Mouse (Mus musculus) lung, postnatal 0 days (tissue): ENCODE results near the gene Poc1a. TPM values are rescaled to one million over a fixed set of nuclear protein-coding genes. Genes with fewer than 3 reads are reported as not detected.

ENCODE experiments used
- ATAC-seq: fragments of 200-750 bp; cut with Nextera tagmentation; 2 replicates; pipeline ENCODE4 v1.8.0; 2017; ENCODE audit warnings: moderate library complexity
- DNase-seq: peaks from one replicate; pipeline ENCODE4 v3.0.0-alpha.2; 2016; ENCODE audit warnings: low spot score
- H3K27ac ChIP-seq: fragments of 300-500 bp; sonication (generic); 2 replicates; pipeline ENCODE4 v1.5.1; 2014; ENCODE audit warnings: antibody characterized with exemption, mild to moderate bottlenecking, low read length, mixed read lengths
- H3K27me3 ChIP-seq: fragments of 300-500 bp; sonication (generic); replicated peaks from 2 replicates; pipeline ENCODE4 v1.6.1; 2014; ENCODE audit warnings: low read length, mixed read lengths; ENCODE audit not compliant: insufficient read depth
- H3K36me3 ChIP-seq: fragments of 300-500 bp; sonication (generic); 2 replicates; pipeline ENCODE4 v1.6.1; 2014; ENCODE audit warnings: low read length, mixed read lengths; ENCODE audit not compliant: insufficient read depth
- H3K4me1 ChIP-seq: fragments of 300-500 bp; sonication (generic); 2 replicates; pipeline ENCODE4 v1.6.1; 2014; ENCODE audit warnings: antibody characterized with exemption, low read depth, low read length, mixed read lengths; ENCODE audit not compliant: insufficient read depth
- H3K4me2 ChIP-seq: fragments of 300-500 bp; sonication (generic); replicated peaks from 2 replicates; pipeline ENCODE4 v1.6.1; 2014; ENCODE audit warnings: low read depth, mild to moderate bottlenecking, low read length, moderate library complexity, mixed read lengths
- H3K4me3 ChIP-seq: fragments of 300-500 bp; sonication (generic); 2 replicates; pipeline ENCODE4 v1.5.1; 2014; ENCODE audit warnings: low read depth, low read length
- H3K9ac ChIP-seq: fragments of 300-500 bp; sonication (generic); replicated peaks from 2 replicates; pipeline ENCODE4 v1.6.1; 2014; ENCODE audit warnings: low read depth, mild to moderate bottlenecking
- H3K9me3 ChIP-seq: fragments of 300-500 bp; sonication (generic); 2 replicates; pipeline ENCODE4 v1.6.1; 2016; ENCODE audit warnings: low read length, mixed read lengths
- CTCF ChIP-seq: IDR thresholded peaks from 2 replicates; pipeline ENCODE4 v1.5.1; 2016; ENCODE audit warnings: antibody characterized with exemption, mild to moderate bottlenecking
- EP300 ChIP-seq: IDR thresholded peaks from 2 replicates; pipeline ENCODE4 v1.6.1; 2016; ENCODE audit warnings: antibody characterized with exemption, mild to moderate bottlenecking, control low read depth
- WGBS: fragments of 180-500 bp; shearing (Covaris S2); extraction: QIAGEN DNeasy Blood & Tissue Kit; methylation state at CpG from one replicate; pipeline ENCODE4 v1.1.7; 2014; 5-methylcytosine and 5-hydroxymethylcytosine counted together
- polyA plus RNA-seq: library from polyadenylated mRNA; unstranded; fragments of >200 nt; fragmentation: Nextera tagmentation; extraction: Ambion mirVana; gene quantifications from 2 replicates; pipeline ENCODE4 v1.2.1, GENCODE M21; 2015

The Poc1a gene
- polyA plus RNA-seq, 1 experiment from 2014 or later: 9.9 TPM

GRCm38 (mm10) chr9:106349075-106349474 is 68.2 kb downstream of the Poc1a start:
- Histone ChIP-seq H3K9me3 (no peaks in the 10 kb centered on the region), H3K4me2 (no peak overlapping the region), H3K27me3 (no peaks in the 10 kb centered on the region), H3K9ac (no peak overlapping the region), H3K27ac (no peak overlapping the region), H3K4me1 (peaks cover 13% of the 10 kb centered on the region), H3K36me3 (no peaks in the 10 kb centered on the region), H3K4me3 (no peak overlapping the region)
- peak; percentile 64 for ATAC-seq
- 36% methylated on average over 2 of the region's 2 CpGs for WGBS
- DNase-seq: peak; percentile 78
- TF ChIP-seq CTCF: peak; percentile 80
- TF ChIP-seq EP300: no peak

DNA sequence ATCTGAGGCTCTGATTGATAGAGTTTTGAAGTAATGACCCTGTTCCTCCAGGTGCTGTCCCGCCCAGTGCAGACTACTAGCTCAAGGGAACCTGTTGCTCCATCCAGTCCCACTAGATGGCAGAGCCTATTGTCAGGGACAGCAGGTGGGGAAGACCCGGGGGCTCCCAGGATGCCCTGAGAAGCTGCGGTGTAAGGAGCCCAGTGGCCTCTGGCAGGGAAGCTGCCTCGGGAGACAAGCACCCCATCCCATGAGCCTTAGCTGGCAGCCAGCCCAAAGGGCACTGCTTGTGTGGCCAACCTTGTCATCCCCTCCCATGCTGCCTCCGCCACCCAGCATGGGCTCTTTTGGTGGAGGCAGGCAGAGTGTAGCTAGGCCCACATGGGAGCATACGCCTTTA is 70.3 kb downstream of the Poc1a start:
- Histone ChIP-seq H3K27ac (no peak overlapping the region), H3K9ac (no peak overlapping the region), H3K4me3 (no peak overlapping the region), H3K4me1 (peaks cover 12% of the 10 kb centered on the region), H3K9me3 (no peaks in the 10 kb centered on the region), H3K4me2 (no peak overlapping the region), H3K27me3 (no peaks in the 10 kb centered on the region), H3K36me3 (no peaks in the 10 kb centered on the region)
- TF ChIP-seq CTCF: peak; percentile 56
- no peak for TF ChIP-seq EP300
- DNase-seq: no peak
- no peak for ATAC-seq
- WGBS: 58% methylated on average over 6 of the region's 6 CpGs

DNA sequence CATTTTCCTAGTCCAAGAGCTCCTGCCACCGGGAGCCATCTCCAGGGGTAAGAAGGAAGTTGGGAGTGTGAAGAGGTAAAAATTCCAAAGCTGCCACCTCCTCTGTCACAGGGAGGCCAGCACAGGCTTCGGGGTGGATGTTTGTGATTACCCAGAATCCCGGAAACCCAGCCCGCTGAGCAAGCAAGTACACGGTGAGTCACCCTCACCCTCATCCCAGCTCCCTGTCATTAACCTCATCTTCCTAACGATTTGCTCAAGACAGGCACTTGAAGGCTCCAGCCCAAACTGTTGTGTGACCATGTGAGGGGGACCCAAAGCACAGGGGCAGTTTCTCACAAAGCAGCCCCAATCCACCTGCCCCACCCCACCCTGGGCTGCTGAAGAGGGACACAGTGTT is 72.9 kb downstream of the Poc1a start:
- H3K4me3 ChIP-seq: no peak overlapping the region
- DNase-seq (peak; percentile 71), ATAC-seq (peak; percentile 77)
- H3K4me2 ChIP-seq: no peak overlapping the region
- 13% methylated on average over 6 of the region's 6 CpGs for WGBS
- H3K27ac ChIP-seq: peak overlapping the region; percentile 44
- no peaks in the 10 kb centered on the region for H3K27me3 ChIP-seq
- H3K4me1 ChIP-seq: peaks cover 12% of the 10 kb centered on the region
- no peak for TF ChIP-seq CTCF
- peak; percentile 36; the same call in 1 of the 2 replicates for TF ChIP-seq EP300
- H3K36me3 ChIP-seq: no peaks in the 10 kb centered on the region
- no peak overlapping the region for H3K9ac ChIP-seq
- no peaks in the 10 kb centered on the region for H3K9me3 ChIP-seq

DNA sequence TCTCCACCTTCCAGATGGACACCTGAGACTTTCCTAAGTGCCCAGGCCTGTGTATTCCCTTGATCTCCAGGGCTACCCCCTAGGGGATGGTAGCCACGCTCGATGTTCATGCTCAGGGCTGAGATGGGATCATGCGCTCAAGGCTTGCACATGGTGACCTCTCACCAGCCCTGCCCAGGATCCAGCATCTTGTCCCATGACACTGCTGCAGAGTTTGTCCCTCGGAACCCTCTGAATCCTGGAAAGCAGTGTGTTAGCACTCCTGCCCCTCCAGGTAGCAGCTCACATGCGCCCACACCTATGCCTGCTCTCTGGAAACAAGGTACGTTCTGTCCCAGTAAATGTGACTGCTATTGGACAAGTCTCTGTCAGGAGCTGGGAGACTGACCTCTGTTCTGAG is 73.9 kb downstream of the Poc1a start:
- Histone ChIP-seq H3K4me3 (no peak overlapping the region), H3K9ac (no peak overlapping the region), H3K4me2 (no peak overlapping the region), H3K9me3 (no peaks in the 10 kb centered on the region), H3K4me1 (peaks cover 12% of the 10 kb centered on the region), H3K36me3 (no peaks in the 10 kb centered on the region), H3K27me3 (no peaks in the 10 kb centered on the region), H3K27ac (no peak overlapping the region)
- ATAC-seq (no peak), DNase-seq (no peak)
- WGBS: 91% methylated on average over 6 of the region's 6 CpGs
- no peak for TF ChIP-seq EP300
- TF ChIP-seq CTCF: no peak

- Histone ChIP-seq H3K4me2 (no peak overlapping the region), H3K27me3 (no peaks in the 10 kb centered on the region), H3K36me3 (no peaks in the 10 kb centered on the region), H3K27ac (no peak overlapping the region), H3K9me3 (no peaks in the 10 kb centered on the region), H3K9ac (no peak overlapping the region), H3K4me3 (no peak overlapping the region), H3K4me1 (peaks cover 12% of the 10 kb centered on the region)
- no peak for ATAC-seq
- 79% methylated on average over 10 of the region's 10 CpGs for WGBS
- DNase-seq: no peak
- TF ChIP-seq EP300 (no peak), CTCF (no peak)
These were observed 74.5 kb downstream of the Poc1a start for GRCm38 (mm10) chr9:106355217-106355974.

DNA sequence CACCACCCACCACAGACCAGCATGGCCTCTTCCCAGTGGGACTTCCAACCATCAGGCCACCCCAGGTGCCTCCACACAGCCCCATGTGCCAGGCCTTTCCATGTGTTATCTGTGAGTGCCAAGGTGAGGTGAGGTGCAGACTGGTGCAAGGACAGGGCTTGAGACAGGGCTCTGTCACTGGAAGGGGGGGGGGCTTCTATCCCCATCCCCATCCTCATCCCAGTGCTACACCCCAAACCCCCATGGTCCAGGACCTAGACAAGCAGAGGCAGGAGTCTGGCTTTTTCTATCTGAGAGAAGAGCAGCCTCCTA is 75.1 kb downstream of the Poc1a start:
- Histone ChIP-seq H3K27me3 (no peaks in the 10 kb centered on the region), H3K4me2 (no peak overlapping the region), H3K4me1 (peaks cover 12% of the 10 kb centered on the region), H3K4me3 (no peak overlapping the region), H3K27ac (no peak overlapping the region), H3K9me3 (no peaks in the 10 kb centered on the region), H3K36me3 (no peaks in the 10 kb centered on the region), H3K9ac (no peak overlapping the region)
- no peak for TF ChIP-seq EP300
- no peak for TF ChIP-seq CTCF
- no peak for ATAC-seq
- no peak for DNase-seq
